Mouse (Mus musculus) embryonic fibroblast, embryonic 13.5 days (primary cell): Measurements from ENCODE around the gene Sh3gl1.

ENCODE experiments used
- CTCF ChIP-seq: IDR thresholded peaks from 2 replicates; pipeline ENCODE4 v1.5.1; 2011; ENCODE audit warnings: mild to moderate bottlenecking, control low read depth, low read length, moderate library complexity, borderline replicate concordance; ENCODE audit not compliant: insufficient read depth
- POLR2A ChIP-seq: IDR thresholded peaks from 2 replicates; pipeline ENCODE4 v1.6.1; 2011; ENCODE audit warnings: low read depth, mild to moderate bottlenecking, control low read depth, low read length, moderate library complexity

- TF ChIP-seq POLR2A (no peak), CTCF (no peak)
These were observed 68.2 kb downstream of the Sh3gl1 start for GRCm38 (mm10) chr17:55968210-55968609.
